Mouse (Mus musculus) layer of hippocampus, adult 8-10 months (tissue): ENCODE data around the gene Zik1. TPM values are rescaled to one million over a fixed set of nuclear protein-coding genes. Genes with fewer than 3 reads are reported as not detected.
A peak's percentile ranks its signal among the peaks of the same experiment; 100 is the strongest.

Source experiments
- DNase-seq, 2 experiments: peaks; one replicate each; pipeline ENCODE4 v3.0.0; 2022; ENCODE audit warnings: low spot score in 2 of 2
- total RNA-seq, 4 experiments: library from RNA; stranded (reverse); gene quantifications; 2 replicates each; pipeline ENCODE4 v1.2.4; 2022

Zik1 gene
- 10 to 100 TPM; 13.4 to 17.0 (median 13.9) TPM for total RNA-seq

DNA sequence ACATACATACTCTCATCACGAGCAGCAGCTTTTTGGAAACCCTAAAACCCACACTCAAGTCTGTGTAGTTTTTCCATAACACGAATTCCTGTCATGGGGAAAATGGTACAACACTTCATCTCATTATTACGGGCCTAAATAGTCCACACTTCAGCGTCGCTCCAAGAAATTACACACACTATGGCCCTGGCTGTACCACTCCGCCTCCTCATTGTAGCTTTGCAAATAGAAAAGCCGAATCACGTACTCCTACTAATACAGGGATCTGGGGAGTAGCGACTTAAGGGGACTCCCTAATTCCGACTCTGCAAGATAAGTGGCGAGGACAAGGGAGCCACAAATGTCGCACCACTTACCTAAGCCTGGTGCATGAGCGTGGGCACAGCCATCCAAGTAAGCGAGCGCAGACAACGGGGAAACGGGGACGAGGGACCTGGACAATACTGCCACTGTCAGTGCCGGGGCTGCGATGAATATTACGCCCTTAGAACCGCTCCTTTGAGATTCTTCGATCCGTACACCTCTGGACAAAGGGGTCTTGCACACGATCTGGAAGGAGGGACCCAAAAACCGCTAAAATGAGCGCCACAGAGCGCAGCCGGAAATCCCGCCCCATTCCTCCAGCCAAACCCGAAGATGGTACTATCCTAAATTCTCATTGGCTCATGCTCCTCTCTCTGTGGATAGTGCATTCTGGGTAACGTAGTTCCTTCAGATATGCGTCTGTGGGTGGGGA is at the start of gene Zik1:
TSS of gene Zik1 (minus strand) at position 609 of the 736 bp plus-strand sequence.
- DNase-seq = peak; percentile 65 to 72

DNA sequence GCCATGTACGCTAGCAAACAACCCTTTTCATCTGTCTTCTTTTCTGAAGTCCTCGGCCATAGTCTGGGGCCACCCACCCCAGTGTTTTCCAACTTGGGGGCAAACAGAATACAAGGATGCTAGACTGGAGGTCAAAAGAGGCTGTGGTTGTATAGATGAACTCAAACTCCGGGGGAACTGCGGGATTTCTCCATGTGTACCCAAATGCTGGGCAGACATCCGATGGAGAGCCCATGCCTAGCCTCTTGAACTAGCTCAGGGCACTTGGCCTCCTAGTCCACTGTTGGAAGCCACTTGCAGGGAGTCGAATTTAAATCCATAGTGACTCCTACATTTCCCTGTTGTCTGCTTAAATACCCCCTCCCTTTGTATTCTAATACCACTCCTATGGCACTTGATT is 384 bp upstream of the Zik1 start:
- no peak for DNase-seq

DNA sequence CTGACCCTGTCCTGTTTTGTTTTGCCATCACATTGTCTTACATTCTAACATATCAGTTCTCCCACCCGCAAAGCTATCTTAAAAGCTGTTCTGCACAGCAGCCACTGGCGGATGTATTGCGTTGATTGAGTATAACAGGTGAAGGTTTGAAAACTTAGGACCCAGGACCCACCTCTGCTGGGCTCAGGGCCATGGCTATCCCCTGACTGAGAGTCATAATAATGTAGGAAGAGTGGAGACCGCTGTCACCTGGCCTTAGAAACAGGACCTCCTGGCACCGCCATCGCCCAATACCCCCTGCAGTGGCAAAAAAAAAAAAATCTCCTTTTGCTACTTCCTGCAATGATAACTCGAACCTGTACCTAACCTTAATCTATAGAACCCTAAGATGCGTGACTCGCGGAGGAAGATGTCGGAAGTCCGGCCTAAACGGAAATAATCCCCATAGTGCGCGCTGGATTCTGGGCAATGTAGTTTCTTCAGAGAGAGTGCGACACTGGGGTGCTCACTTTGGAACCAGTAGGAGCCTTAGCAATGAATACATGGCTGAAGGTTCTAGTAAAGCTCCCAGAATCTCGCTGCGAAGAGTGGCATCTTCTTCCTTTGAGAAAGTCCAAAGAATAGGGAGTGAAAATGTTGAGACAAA is 14.5 kb downstream of the Zik1 start:
- peak; percentile 18 to 59 for DNase-seq

DNA sequence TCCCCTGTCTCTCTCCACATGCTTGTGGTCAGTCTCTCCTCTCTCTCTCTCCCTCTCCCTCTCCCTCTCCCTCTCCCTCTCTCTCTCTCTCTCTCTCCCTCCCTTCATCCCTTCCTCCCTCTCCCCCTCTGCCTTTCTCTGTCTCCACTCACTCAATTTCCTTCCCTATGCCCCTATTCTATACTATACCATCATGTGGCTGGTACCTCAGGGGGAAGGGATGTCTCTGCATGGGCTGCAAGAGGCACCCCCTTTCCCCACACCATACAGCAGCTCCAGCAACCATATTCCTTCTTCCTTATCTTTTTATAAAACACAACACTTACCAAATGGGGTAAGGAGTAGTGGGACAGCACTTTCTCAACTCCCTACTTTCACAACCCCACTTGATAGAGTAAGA is 15.4 kb downstream of the Zik1 start:
- no peak for DNase-seq

DNA sequence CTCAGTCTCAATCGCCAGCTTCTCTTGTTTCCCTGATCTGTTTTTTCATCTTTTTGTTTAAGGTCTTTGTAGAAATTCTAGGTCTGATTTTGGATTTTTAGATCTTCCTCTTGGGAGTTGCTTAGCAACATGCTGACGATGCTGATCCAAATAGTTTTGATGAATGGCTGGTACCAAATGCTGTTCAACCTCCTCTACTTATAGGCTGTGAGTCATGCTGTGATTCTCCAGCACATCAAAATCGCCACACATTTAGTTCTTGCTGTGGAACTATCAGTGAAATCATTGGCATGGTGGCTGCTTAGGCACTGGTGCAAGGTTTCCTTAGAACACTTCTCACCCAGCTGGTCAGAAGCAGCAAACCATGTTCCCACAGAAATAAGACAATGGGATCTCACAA is 37.0 kb downstream of the Zik1 start:
- DNase-seq = no peak

GRCm38 (mm10) chr7:10443031-10443430 is 52.2 kb downstream of the Zik1 start, which contains the start of gene Vmn1r67:
Gene Vmn1r67, plus strand, starts transcription at chr7:10443331.
- DNase-seq = no peak

Other genes with a start within 250 kb of the Zik1 start
- gene Vmn1r66, start 217.4 kb downstream of the Zik1 start, total RNA-seq = not detected
- not detected for gene Vmn1r67, start 52.1 kb downstream of the Zik1 start, total RNA-seq
- gene Vmn1r68, start 63.1 kb upstream of the Zik1 start, total RNA-seq = not detected
- gene Vmn1r69, start 118.3 kb upstream of the Zik1 start, total RNA-seq = not detected
- gene Vmn1r70, start 136.1 kb upstream of the Zik1 start, total RNA-seq = not detected
- not detected for gene Nlrp4b, start 192.4 kb upstream of the Zik1 start, total RNA-seq